Mouse (Mus musculus) MEL (cell line): ENCODE data around the gene Ralb.

ENCODE experiments used
- BHLHE40 ChIP-seq: IDR thresholded peaks from 2 replicates; pipeline ENCODE4 v1.6.1; 2012; ENCODE audit warnings: low read depth, mild to moderate bottlenecking, inconsistent platforms, low read length, improper control_type of control experiment, borderline replicate concordance
- CTCF ChIP-seq, 3 experiments: IDR thresholded peaks in 2 of 3; conservative IDR thresholded peaks in 1 of 3; 2 replicates each; pipeline ENCODE4 v1.5.1; 2011 to 2012; ENCODE audit warnings: low read length in 3 of 3, low read depth in 2 of 3, mild to moderate bottlenecking in 2 of 3, improper control_type of control experiment in 1 of 3, inconsistent platforms in 1 of 3, mixed read lengths in 1 of 3, moderate library complexity in 1 of 3; ENCODE audit not compliant: control insufficient read depth in 1 of 3, insufficient read depth in 1 of 3, poor library complexity in 1 of 3, severe bottlenecking in 1 of 3
- ELF1 ChIP-seq: IDR thresholded peaks from 2 replicates; pipeline ENCODE4 v1.6.1; 2014; ENCODE audit warnings: low read depth, mild to moderate bottlenecking, inconsistent platforms, low read length, improper control_type of control experiment, moderate library complexity
- EP300 ChIP-seq, 2 experiments: IDR thresholded peaks; 2 replicates each; pipeline ENCODE4 v1.6.1; 2011; ENCODE audit warnings: improper control_type of control experiment in 2 of 2, low read length in 2 of 2, low read depth in 1 of 2, mild to moderate bottlenecking in 1 of 2
- GATA1 ChIP-seq: IDR thresholded peaks from 2 replicates; pipeline ENCODE4 v1.6.1; 2011; ENCODE audit warnings: low read depth, low read length, improper control_type of control experiment
- JUND ChIP-seq: IDR thresholded peaks from 2 replicates; pipeline ENCODE4 v1.6.1; 2011; ENCODE audit warnings: low read depth, mild to moderate bottlenecking, improper control_type of control experiment, low read length
- MAZ ChIP-seq: IDR thresholded peaks from 2 replicates; pipeline ENCODE4 v1.6.1; 2012; ENCODE audit warnings: low read depth, mild to moderate bottlenecking, inconsistent platforms, low read length, improper control_type of control experiment
- POLR2A ChIP-seq, 2 experiments: IDR thresholded peaks; 2 replicates each; pipeline ENCODE4 v1.6.1; 2011 to 2012; ENCODE audit warnings: low read length in 2 of 2, mild to moderate bottlenecking in 2 of 2, control low read depth in 1 of 2, improper control_type of control experiment in 1 of 2, low read depth in 1 of 2, moderate library complexity in 1 of 2; ENCODE audit not compliant: control insufficient read depth in 1 of 2, insufficient read depth in 1 of 2, poor library complexity in 1 of 2
- SMC3 ChIP-seq: IDR thresholded peaks from 2 replicates; pipeline ENCODE4 v1.6.1; 2011; ENCODE audit warnings: low read depth, low read length, improper control_type of control experiment
- TAL1 ChIP-seq: IDR thresholded peaks from 2 replicates; pipeline ENCODE4 v1.6.1; 2012; ENCODE audit warnings: mild to moderate bottlenecking, inconsistent platforms, low read length, moderate library complexity, mixed read lengths
- USF1 ChIP-seq: IDR thresholded peaks from 2 replicates; pipeline ENCODE4 v1.6.1; 2014; ENCODE audit warnings: low read depth, mild to moderate bottlenecking, inconsistent platforms, low read length, improper control_type of control experiment, moderate library complexity
- ZC3H11A ChIP-seq: IDR thresholded peaks from 2 replicates; pipeline ENCODE4 v1.6.1; 2012; ENCODE audit warnings: low read depth, mild to moderate bottlenecking, inconsistent platforms, low read length, improper control_type of control experiment
- ZMIZ1 ChIP-seq: IDR thresholded peaks from 2 replicates; pipeline ENCODE4 v1.6.1; 2012; ENCODE audit warnings: low read depth, mild to moderate bottlenecking, inconsistent platforms, low read length, improper control_type of control experiment, moderate library complexity

DNA sequence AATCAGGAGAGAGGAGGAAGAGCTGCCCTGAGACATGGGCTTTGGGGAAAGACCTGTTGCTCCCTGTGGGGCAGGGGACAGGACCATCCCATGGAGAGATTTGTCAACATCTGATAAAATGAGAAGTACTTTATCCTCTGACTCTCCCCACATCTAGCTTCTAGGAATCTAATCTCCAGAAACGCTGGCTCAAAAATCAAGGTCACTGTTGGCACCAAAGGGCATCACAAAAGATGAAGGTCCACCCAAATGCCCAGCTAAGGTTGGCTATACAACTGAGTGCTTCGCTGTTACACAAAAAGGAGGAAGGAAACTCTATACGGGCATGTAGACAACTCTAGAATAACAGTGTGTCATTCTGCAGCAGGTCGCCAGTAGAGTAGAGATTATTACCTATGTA lies 25.0 kb downstream of the Ralb start:
- TF ChIP-seq CTCF (IDR thresholded peaks at IDR 0.05 in 2 of 3, conservative IDR thresholded peaks at IDR 0.05 in 1 of 3; ENCODE audit: control insufficient read depth in 1 of 3, insufficient read depth in 1 of 3, low read depth in 2 of 3, low read length in 3 of 3, poor library complexity in 1 of 3, severe bottlenecking in 1 of 3) (no peak), ZMIZ1 (no peak), JUND (no peak), GATA1 (no peak), POLR2A (IDR thresholded peaks at IDR 0.05; ENCODE audit: control insufficient read depth in 1 of 2, insufficient read depth in 1 of 2, low read depth in 1 of 2, low read length in 2 of 2, poor library complexity in 1 of 2) (no peak), EP300 (IDR thresholded peaks at IDR 0.05; ENCODE audit: low read depth in 1 of 2, low read length in 2 of 2) (no peak), USF1 (no peak), TAL1 (no peak), SMC3 (no peak), ELF1 (no peak), ZC3H11A (no peak), MAZ (no peak), BHLHE40 (no peak)
